Mouse (Mus musculus): ENCODE results near the gene Cdc42bpb. TPM values are rescaled to one million over a fixed set of nuclear protein-coding genes. Genes with fewer than 3 reads are reported as not detected.

Cdc42bpb gene
- polyA plus RNA-seq, 1 experiment from 2014 or later = 20.1 TPM

DNA sequence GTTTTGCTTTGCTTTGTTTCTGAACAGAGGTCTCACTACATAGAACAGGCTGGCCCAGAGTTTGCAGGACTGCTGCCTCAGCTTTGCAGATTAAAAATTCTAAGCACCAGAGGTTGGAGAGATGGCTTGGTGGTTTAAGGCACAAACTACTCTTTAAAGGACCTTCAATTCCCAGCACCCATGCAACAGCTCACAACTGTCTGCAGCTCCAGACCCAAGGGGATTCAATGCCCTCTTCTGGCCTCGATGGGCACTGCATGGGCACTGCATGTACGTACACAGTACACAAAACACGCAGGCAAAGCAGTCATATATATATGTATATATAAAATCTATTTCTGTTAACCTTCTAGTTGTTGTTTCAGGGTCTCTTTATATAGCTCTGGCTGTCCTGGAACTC, 13.3 kb downstream of the Cdc42bpb start:
- H3K27me3 ChIP-seq = no peaks in the 10 kb centered on the region
- no peak overlapping the region for H3K27ac ChIP-seq
- WGBS = 85% methylated on average over 3 of the region's 3 CpGs
- no peak overlapping the region for H3K4me3 ChIP-seq
- ATAC-seq (replicated peaks; ENCODE audit: insufficient number of reproducible peaks, insufficient read depth, low FRiP score, low read depth) = no peak
- no peaks in the 10 kb centered on the region for H3K36me3 ChIP-seq
- no peak overlapping the region for H3K9ac ChIP-seq
- H3K9me3 ChIP-seq (replicated peaks) = no peaks in the 10 kb centered on the region
- peaks cover 69% of the 10 kb centered on the region for H3K4me1 ChIP-seq (replicated peaks)
- no peak overlapping the region for H3K4me2 ChIP-seq

DNA sequence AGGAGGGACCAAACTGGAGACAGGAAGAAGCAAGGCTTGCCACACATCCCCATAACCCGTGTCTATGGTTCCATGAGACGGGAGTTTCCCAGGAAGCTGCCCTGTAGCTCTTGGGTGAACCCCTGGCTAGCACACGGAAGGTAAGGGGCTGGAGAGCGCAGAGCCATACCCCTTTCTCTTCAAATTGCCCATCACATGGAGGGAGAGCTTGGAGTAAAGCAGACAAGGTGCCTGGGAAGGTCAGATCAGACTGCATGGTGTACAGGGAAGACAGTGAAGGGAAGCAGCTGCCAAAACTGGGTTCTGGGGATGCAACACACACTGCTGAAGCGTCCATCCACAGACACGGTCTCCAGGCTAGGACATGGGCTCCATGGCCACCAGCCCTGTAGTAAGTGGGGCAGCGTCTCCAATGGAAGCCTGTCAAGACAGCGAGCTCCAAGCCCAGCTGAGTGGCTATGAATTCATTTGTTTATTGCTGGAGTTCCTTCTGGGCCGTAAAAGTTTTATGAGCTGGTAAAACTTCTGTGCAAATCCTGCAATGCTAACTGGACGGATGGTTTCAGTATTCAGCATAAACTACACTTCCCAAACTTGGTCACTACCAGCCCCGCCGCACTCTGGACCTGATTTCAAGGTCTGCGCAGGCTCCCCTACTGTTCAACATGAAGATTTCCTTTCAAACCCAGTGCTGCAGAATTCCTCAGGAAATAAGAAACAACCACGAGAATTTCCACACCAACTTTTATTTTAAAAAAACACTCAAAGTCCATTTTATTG, 16.0 kb downstream of the Cdc42bpb start:
- H3K9me3 ChIP-seq (replicated peaks) = no peaks in the 10 kb centered on the region
- no peak overlapping the region for H3K27ac ChIP-seq
- no peak overlapping the region for H3K4me3 ChIP-seq
- no peak overlapping the region for H3K4me2 ChIP-seq
- ATAC-seq (replicated peaks; ENCODE audit: insufficient number of reproducible peaks, insufficient read depth, low FRiP score, low read depth) = no peak
- peaks cover 66% of the 10 kb centered on the region for H3K4me1 ChIP-seq (replicated peaks)
- WGBS = 73% methylated on average over 14 of the region's 14 CpGs
- H3K9ac ChIP-seq = no peak overlapping the region
- H3K36me3 ChIP-seq = no peaks in the 10 kb centered on the region
- H3K27me3 ChIP-seq = no peaks in the 10 kb centered on the region

- H3K9me3 ChIP-seq (replicated peaks) = no peaks in the 10 kb centered on the region
- H3K4me1 ChIP-seq (replicated peaks) = peaks cover 69% of the 10 kb centered on the region
- ATAC-seq (replicated peaks; ENCODE audit: insufficient number of reproducible peaks, insufficient read depth, low FRiP score, low read depth) = no peak
- H3K36me3 ChIP-seq = no peaks in the 10 kb centered on the region
- WGBS = 81% methylated on average over 16 of the region's 16 CpGs
- no peak overlapping the region for H3K4me2 ChIP-seq
- H3K4me3 ChIP-seq = no peak overlapping the region
- H3K9ac ChIP-seq = no peak overlapping the region
- no peak overlapping the region for H3K27ac ChIP-seq
- no peaks in the 10 kb centered on the region for H3K27me3 ChIP-seq
Observed at GRCm38 (mm10) chr12:111360671-111361070, 16.8 kb downstream of the Cdc42bpb start.

- Histone ChIP-seq H3K9me3 (replicated peaks) (no peaks in the 10 kb centered on the region), H3K4me1 (replicated peaks) (peaks cover 67% of the 10 kb centered on the region), H3K36me3 (no peaks in the 10 kb centered on the region), H3K4me3 (no peak overlapping the region), H3K27ac (no peak overlapping the region), H3K4me2 (no peak overlapping the region), H3K9ac (no peak overlapping the region), H3K27me3 (no peaks in the 10 kb centered on the region)
- 76% methylated on average over 8 of the region's 8 CpGs for WGBS
- no peak for ATAC-seq (replicated peaks; ENCODE audit: insufficient number of reproducible peaks, insufficient read depth, low FRiP score, low read depth)
Observed at GRCm38 (mm10) chr12:111356216-111356615, 21.3 kb downstream of the Cdc42bpb start.

GRCm38 (mm10) chr12:111354142-111354541, 23.4 kb downstream of the Cdc42bpb start:
- Histone ChIP-seq H3K4me2 (no peak overlapping the region), H3K36me3 (no peaks in the 10 kb centered on the region), H3K9me3 (replicated peaks) (no peaks in the 10 kb centered on the region), H3K27ac (no peak overlapping the region), H3K9ac (no peak overlapping the region), H3K4me3 (no peak overlapping the region), H3K27me3 (no peaks in the 10 kb centered on the region), H3K4me1 (replicated peaks) (peaks cover 60% of the 10 kb centered on the region)
- ATAC-seq (replicated peaks; ENCODE audit: insufficient number of reproducible peaks, insufficient read depth, low FRiP score, low read depth) = no peak
- 80% methylated on average over 5 of the region's 5 CpGs for WGBS

DNA sequence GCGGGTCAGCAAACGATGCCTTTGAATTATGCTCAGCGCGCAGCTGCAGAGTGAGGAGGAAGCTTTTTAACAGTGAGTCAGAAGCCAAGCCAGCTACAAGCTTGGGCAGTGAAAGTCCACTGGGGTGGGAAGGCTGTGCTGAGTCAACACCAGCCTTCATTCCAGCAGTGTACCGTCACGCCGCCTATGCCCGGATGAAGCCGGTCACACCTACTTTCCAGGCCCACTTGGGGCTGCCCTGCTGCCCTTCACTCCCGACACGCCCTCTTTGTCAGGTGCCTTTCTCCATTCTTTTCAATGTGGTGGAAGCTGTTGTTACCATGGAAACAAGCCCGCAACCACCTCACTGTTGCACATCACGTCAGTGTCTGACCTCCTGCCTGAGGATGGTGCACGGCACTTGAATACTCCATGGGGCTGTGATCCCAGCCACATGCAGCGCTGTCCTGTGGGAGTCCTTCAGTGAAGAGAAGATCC, 24.0 kb downstream of the Cdc42bpb start:
- no peaks in the 10 kb centered on the region for H3K9me3 ChIP-seq (replicated peaks)
- no peak overlapping the region for H3K9ac ChIP-seq
- peaks cover 64% of the 10 kb centered on the region for H3K4me1 ChIP-seq (replicated peaks)
- no peak overlapping the region for H3K4me3 ChIP-seq
- H3K4me2 ChIP-seq = no peak overlapping the region
- H3K27me3 ChIP-seq = no peaks in the 10 kb centered on the region
- no peak overlapping the region for H3K27ac ChIP-seq
- ATAC-seq (replicated peaks; ENCODE audit: insufficient number of reproducible peaks, insufficient read depth, low FRiP score, low read depth) = peak; percentile 68; the same call in 1 of the 2 replicates
- 59% methylated on average over 15 of the region's 15 CpGs for WGBS
- no peaks in the 10 kb centered on the region for H3K36me3 ChIP-seq

DNA sequence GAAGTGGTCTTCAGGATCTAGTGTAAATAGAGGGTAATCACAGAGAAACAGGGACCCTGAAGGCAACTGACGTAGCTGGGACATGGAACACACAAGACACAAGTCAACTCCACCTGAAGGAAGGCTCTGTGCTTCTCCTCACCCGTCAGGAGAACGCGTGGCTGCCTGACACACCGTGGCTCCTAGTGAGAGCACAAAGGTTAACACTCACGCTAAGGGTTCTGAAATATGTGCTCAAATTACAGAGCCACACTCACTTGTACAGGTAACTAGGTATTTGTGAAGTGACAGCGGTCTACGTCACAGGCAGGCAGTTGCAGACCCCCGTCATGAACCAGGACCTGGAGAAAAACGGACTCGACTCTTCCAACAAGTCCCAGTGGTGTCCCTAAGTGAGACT, 24.5 kb downstream of the Cdc42bpb start:
- H3K9ac ChIP-seq = no peak overlapping the region
- H3K27me3 ChIP-seq = no peaks in the 10 kb centered on the region
- no peak overlapping the region for H3K4me3 ChIP-seq
- WGBS = 86% methylated on average over 11 of the region's 11 CpGs
- H3K9me3 ChIP-seq (replicated peaks) = no peaks in the 10 kb centered on the region
- H3K4me1 ChIP-seq (replicated peaks) = peaks cover 62% of the 10 kb centered on the region
- H3K4me2 ChIP-seq = no peak overlapping the region
- ATAC-seq (replicated peaks; ENCODE audit: insufficient number of reproducible peaks, insufficient read depth, low FRiP score, low read depth) = no peak
- no peak overlapping the region for H3K27ac ChIP-seq
- no peaks in the 10 kb centered on the region; the same call in 1 of the 2 replicates for H3K36me3 ChIP-seq

DNA sequence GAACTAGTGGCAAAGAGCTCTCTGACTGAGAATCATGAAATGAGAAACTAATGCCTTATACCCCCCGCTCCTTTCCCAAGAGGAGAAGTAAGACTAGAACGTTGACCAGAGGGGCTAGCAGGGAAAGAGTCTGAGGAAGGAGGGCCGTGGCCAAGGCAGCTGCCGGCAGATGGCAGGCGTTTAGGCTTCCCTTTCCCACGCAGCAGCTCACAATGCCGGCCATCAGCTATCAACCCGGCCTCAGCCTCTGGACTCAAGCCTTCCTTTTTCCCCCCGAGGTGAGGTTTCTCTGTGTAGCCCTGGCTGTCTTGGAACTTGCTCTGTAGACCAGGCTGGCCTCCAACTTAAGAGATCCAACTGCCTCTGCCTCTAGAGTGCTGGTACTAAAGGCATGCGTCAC, 25.0 kb downstream of the Cdc42bpb start:
- Histone ChIP-seq H3K27me3 (no peaks in the 10 kb centered on the region), H3K4me1 (replicated peaks) (peaks cover 61% of the 10 kb centered on the region), H3K9me3 (replicated peaks) (no peaks in the 10 kb centered on the region), H3K27ac (no peak overlapping the region), H3K4me3 (no peak overlapping the region), H3K36me3 (no peaks in the 10 kb centered on the region; the same call in 1 of the 2 replicates), H3K9ac (no peak overlapping the region), H3K4me2 (no peak overlapping the region)
- no peak for ATAC-seq (replicated peaks; ENCODE audit: insufficient number of reproducible peaks, insufficient read depth, low FRiP score, low read depth)
- 73% methylated on average over 10 of the region's 10 CpGs for WGBS

GRCm38 (mm10) chr12:111349540-111350231, 27.8 kb downstream of the Cdc42bpb start:
- Histone ChIP-seq H3K27me3 (no peaks in the 10 kb centered on the region), H3K27ac (no peak overlapping the region), H3K9ac (no peak overlapping the region), H3K4me1 (replicated peaks) (peaks cover 53% of the 10 kb centered on the region), H3K9me3 (replicated peaks) (no peaks in the 10 kb centered on the region), H3K4me2 (no peak overlapping the region), H3K4me3 (no peak overlapping the region), H3K36me3 (no peaks in the 10 kb centered on the region; the same call in 1 of the 2 replicates)
- ATAC-seq (replicated peaks; ENCODE audit: insufficient number of reproducible peaks, insufficient read depth, low FRiP score, low read depth) = no peak
- WGBS = 83% methylated on average over 15 of the region's 15 CpGs

DNA sequence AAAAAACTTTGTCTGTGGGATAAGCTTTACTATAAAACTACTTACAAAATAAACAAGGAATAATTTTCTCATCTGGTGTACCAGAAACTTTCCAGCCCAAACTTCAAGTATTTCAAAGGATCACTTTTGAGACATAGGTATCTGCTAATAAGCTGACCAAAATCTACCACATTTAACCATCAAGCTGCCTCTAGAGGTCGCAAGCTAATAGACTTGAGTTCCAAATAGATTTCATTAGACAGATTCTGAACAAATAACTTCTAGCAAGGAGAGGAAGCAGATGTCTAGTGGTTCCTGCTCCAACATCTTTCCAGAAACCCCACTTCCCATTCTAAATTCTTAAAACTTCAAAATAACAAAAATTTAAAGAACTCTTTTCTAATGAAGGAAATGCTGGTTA, 33.6 kb downstream of the Cdc42bpb start:
- ATAC-seq (replicated peaks; ENCODE audit: insufficient number of reproducible peaks, insufficient read depth, low FRiP score, low read depth) = no peak
- Histone ChIP-seq H3K9me3 (replicated peaks) (no peaks in the 10 kb centered on the region), H3K4me2 (no peak overlapping the region), H3K36me3 (peaks cover 24% of the 10 kb centered on the region), H3K27ac (no peak overlapping the region), H3K9ac (no peak overlapping the region), H3K4me3 (no peak overlapping the region), H3K27me3 (no peaks in the 10 kb centered on the region), H3K4me1 (replicated peaks) (peaks cover 19% of the 10 kb centered on the region)
- 41% methylated on average over 1 of the region's 1 CpGs for WGBS

GRCm38 (mm10) chr12:111340692-111341091, 36.8 kb downstream of the Cdc42bpb start:
- no peak for ATAC-seq (replicated peaks; ENCODE audit: insufficient number of reproducible peaks, insufficient read depth, low FRiP score, low read depth)
- H3K36me3 ChIP-seq = peaks cover 40% of the 10 kb centered on the region
- no peaks in the 10 kb centered on the region for H3K9me3 ChIP-seq (replicated peaks)
- WGBS = 77% methylated on average over 7 of the region's 7 CpGs
- H3K4me1 ChIP-seq (replicated peaks) = peaks cover 13% of the 10 kb centered on the region
- no peak overlapping the region for H3K27ac ChIP-seq
- no peaks in the 10 kb centered on the region for H3K27me3 ChIP-seq
- H3K4me3 ChIP-seq = no peak overlapping the region
- no peak overlapping the region for H3K9ac ChIP-seq
- H3K4me2 ChIP-seq = no peak overlapping the region
